Mouse (Mus musculus): ENCODE data around the gene G6pc3. TPM values are rescaled to one million over a fixed set of nuclear protein-coding genes. Genes with fewer than 3 reads are reported as not detected.
"Not testable (repeated sequence)": the region's sequence is repeated elsewhere in the genome, so short reads cannot be mapped to it uniquely, and the experiment has no call there.

The G6pc3 gene
- polyA plus RNA-seq, 1 experiment from 2014 or later, result 42.0 TPM

DNA sequence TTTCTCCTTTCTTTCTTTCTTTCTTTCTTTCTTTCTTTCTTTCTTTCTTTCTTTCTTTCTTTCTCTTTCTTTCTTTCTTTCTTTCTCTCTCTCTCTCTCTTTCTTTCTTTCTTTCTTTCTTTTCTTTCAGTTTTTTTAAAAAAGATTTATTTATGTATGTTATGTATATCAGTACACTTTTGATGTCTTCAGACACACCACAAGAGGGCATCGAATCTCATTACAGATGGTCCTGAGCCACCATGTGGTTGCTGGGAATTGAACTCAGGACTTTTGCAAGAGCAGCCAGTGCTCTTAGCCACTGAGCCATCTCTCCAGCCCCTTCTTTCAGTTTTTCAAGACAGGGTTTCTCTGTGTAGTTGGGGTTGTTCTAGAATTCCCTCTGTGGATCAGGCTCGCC, 31.4 kb upstream of the G6pc3 start:
- not testable (repeated sequence) for H3K9ac ChIP-seq (replicated peaks); ATAC-seq (ENCODE audit: low FRiP score); H3K27ac ChIP-seq (replicated peaks); H3K4me3 ChIP-seq (replicated peaks); H3K27me3 ChIP-seq (replicated peaks); H3K9me3 ChIP-seq (replicated peaks); H3K4me2 ChIP-seq
- Histone ChIP-seq H3K4me1 (peaks cover 15% of the 10 kb centered on the region), H3K36me3 (peaks cover 29% of the 10 kb centered on the region)
- WGBS, result 80% methylated on average over 2 of the region's 2 CpGs

DNA sequence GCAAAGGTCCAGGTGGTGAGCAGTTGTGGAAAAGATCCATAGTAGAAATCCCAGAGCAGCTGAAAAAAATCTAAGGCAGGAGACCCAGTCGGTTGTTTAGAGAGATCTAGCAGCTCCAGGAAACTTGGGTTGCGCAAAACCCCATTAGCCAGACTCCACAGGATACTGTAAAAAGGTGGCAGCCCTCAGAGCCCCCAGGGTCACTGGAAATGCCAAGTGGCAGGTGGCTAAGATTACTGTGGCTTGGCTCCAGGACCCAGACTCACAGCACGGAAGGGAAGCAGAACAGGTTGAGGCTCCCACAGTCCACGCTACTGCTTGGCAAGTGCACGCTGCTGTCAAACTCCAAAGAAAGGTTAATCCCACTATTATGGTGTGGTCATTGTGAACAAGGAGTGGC, 29.6 kb upstream of the G6pc3 start:
- H3K4me3 ChIP-seq (replicated peaks), result no peak overlapping the region
- H3K36me3 ChIP-seq, result peaks cover 30% of the 10 kb centered on the region
- H3K4me1 ChIP-seq, result peaks cover 10% of the 10 kb centered on the region
- ATAC-seq (ENCODE audit: low FRiP score), result no peak
- H3K27ac ChIP-seq (replicated peaks), result no peak overlapping the region
- H3K9me3 ChIP-seq (replicated peaks), result no peaks in the 10 kb centered on the region
- no peak overlapping the region for H3K9ac ChIP-seq (replicated peaks)
- WGBS, result 79% methylated on average over 5 of the region's 5 CpGs
- no peak overlapping the region for H3K4me2 ChIP-seq
- no peaks in the 10 kb centered on the region for H3K27me3 ChIP-seq (replicated peaks)

DNA sequence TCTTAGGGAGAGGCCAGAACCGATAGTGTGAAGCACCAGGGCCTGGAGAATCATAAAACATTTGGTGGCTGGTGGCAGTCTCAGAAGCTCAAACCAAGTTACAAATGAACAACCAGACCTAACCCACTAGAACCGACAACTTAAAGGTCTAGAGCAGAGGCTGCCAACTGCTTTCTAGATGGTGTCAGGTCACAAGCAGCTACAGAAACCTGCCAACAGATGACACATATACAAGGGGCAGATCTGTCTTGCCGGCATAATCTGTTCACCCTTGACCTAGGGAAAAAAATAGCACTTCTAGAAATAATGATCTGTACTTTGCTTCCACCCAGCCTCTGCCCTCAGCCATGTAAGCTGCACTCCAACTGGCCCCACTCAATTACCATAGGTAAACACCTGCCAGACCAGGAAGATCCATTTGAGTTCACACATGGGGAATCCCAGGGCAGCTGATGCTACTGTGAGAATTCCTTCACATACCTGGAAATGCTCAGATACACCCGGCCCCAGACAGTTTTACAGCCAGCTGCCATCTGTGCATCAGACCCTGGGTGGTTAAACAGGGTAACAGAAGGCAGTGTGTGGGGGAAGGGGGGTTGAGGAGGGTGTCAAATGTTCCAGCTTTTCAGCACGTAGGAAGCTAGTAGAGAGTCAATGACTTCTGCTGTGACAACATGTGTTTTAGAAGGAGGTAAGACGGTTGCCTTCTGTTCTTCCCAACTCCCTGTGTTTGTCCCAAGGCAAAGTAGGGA, 23.3 kb upstream of the G6pc3 start:
- H3K27ac ChIP-seq (replicated peaks), result no peak overlapping the region
- no peak overlapping the region for H3K9ac ChIP-seq (replicated peaks)
- no peak for ATAC-seq (ENCODE audit: low FRiP score)
- H3K9me3 ChIP-seq (replicated peaks), result no peaks in the 10 kb centered on the region
- peaks cover 60% of the 10 kb centered on the region for H3K36me3 ChIP-seq
- H3K4me2 ChIP-seq, result no peak overlapping the region
- no peak overlapping the region for H3K4me3 ChIP-seq (replicated peaks)
- H3K27me3 ChIP-seq (replicated peaks), result no peaks in the 10 kb centered on the region
- WGBS, result 63% methylated on average over 6 of the region's 6 CpGs
- no peaks in the 10 kb centered on the region for H3K4me1 ChIP-seq

DNA sequence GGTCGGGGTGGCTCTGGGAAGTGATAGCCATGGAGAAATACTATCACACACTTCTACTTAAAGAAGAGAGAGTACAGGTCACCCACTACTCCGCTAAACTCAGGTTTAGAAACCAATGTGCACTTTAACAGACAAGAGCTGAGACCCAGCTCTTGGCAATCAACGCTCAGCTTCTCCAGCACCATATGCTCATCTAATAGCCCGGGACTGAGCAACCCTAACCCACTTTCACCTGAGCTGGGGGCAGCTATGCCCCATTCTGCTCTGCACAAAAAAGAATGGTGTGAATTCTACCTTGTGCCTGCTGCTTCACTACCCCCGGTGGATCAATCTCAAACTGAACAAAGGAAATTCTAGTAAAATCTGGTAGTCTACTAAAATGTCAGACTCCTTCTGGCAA, 21.9 kb upstream of the G6pc3 start:
- H3K27me3 ChIP-seq (replicated peaks), result no peaks in the 10 kb centered on the region
- H3K36me3 ChIP-seq, result peaks cover 52% of the 10 kb centered on the region
- no peak overlapping the region for H3K4me2 ChIP-seq
- no peak overlapping the region for H3K4me3 ChIP-seq (replicated peaks)
- H3K27ac ChIP-seq (replicated peaks), result no peak overlapping the region
- H3K9ac ChIP-seq (replicated peaks), result no peak overlapping the region
- WGBS, result 92% methylated on average over 5 of the region's 5 CpGs
- H3K9me3 ChIP-seq (replicated peaks), result no peaks in the 10 kb centered on the region
- ATAC-seq (ENCODE audit: low FRiP score), result no peak
- no peaks in the 10 kb centered on the region for H3K4me1 ChIP-seq

DNA sequence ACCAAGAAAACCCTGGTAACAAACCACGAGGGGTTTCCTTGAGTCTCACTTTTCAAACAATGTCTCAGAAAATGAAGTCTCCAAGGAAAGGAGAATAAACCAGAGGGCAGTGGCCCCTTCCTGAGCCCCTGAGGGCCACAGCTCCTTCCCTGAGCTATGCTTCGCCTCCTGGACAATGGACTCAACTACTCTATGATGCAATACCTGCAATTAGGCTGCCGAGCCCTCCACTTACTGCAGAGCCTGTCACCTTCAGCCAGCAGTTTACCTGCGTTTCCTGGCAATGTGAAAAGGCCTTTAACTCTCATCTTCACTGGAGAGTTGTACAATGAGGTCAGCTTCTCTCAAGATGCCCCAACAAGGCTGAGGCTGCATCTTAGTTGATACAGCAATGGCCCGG, 20.7 kb upstream of the G6pc3 start:
- no peak overlapping the region for H3K27ac ChIP-seq (replicated peaks)
- H3K9ac ChIP-seq (replicated peaks), result no peak overlapping the region
- no peaks in the 10 kb centered on the region for H3K4me1 ChIP-seq
- H3K36me3 ChIP-seq, result peaks cover 43% of the 10 kb centered on the region
- ATAC-seq (ENCODE audit: low FRiP score), result no peak
- no peaks in the 10 kb centered on the region for H3K9me3 ChIP-seq (replicated peaks)
- no peak overlapping the region for H3K4me3 ChIP-seq (replicated peaks)
- H3K27me3 ChIP-seq (replicated peaks), result no peaks in the 10 kb centered on the region
- H3K4me2 ChIP-seq, result no peak overlapping the region
- WGBS, result 86% methylated on average over 5 of the region's 5 CpGs

DNA sequence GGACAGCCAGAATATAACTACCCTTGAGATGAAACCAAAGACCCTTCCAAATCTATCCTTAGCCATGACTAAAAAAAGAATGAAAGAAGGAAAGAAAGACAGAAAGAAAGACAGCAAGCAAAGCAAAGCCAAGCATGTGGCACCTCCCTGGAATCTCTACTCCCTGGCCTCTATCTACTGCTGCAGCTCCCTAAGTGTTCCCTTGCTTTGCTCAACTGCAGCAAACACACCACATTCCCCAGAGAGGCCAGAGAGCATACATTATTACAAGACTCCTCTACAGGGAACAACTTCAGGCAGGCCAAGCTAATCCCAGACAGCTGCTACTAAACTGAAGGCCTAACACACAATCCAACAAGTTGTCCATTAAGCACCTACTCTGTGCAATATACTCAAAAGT, 9.6 kb upstream of the G6pc3 start:
- Histone ChIP-seq H3K9me3 (replicated peaks) (no peaks in the 10 kb centered on the region), H3K9ac (replicated peaks) (no peak overlapping the region), H3K27me3 (replicated peaks) (no peaks in the 10 kb centered on the region), H3K4me2 (no peak overlapping the region), H3K27ac (replicated peaks) (no peak overlapping the region), H3K4me3 (replicated peaks) (no peak overlapping the region), H3K36me3 (peaks cover 45% of the 10 kb centered on the region), H3K4me1 (peaks cover 26% of the 10 kb centered on the region)
- no peak for ATAC-seq (ENCODE audit: low FRiP score)

DNA sequence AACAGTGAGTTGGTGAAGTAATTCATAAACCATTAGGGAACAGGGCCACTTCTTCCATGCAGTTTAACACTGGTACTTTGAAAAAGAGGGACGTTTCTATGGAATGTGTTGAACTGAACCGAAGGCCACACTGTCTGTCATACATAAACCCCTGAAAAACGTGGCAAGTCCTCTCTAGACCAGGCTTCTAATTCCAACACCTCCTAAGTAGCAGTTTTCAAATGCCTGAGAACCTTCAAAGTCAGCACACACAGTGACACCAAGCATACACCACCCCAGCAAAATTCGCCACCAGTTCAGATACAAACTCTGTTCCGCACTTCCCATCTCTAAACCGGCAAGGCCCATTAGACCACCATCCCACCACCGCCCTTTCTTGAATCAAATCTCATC, 5.2 kb upstream of the G6pc3 start:
- no peaks in the 10 kb centered on the region for H3K27me3 ChIP-seq (replicated peaks)
- peak overlapping the region; percentile 93 for H3K4me3 ChIP-seq (replicated peaks)
- H3K4me2 ChIP-seq, result peak overlapping the region; percentile 63
- H3K9me3 ChIP-seq (replicated peaks), result no peaks in the 10 kb centered on the region
- H3K4me1 ChIP-seq, result peaks cover 36% of the 10 kb centered on the region
- peak overlapping the region; percentile 94 for H3K9ac ChIP-seq (replicated peaks)
- peaks cover 19% of the 10 kb centered on the region for H3K36me3 ChIP-seq
- ATAC-seq (ENCODE audit: low FRiP score), result no peak
- H3K27ac ChIP-seq (replicated peaks), result peak overlapping the region; percentile 98
- WGBS, result 5% methylated on average over 7 of the region's 7 CpGs

DNA sequence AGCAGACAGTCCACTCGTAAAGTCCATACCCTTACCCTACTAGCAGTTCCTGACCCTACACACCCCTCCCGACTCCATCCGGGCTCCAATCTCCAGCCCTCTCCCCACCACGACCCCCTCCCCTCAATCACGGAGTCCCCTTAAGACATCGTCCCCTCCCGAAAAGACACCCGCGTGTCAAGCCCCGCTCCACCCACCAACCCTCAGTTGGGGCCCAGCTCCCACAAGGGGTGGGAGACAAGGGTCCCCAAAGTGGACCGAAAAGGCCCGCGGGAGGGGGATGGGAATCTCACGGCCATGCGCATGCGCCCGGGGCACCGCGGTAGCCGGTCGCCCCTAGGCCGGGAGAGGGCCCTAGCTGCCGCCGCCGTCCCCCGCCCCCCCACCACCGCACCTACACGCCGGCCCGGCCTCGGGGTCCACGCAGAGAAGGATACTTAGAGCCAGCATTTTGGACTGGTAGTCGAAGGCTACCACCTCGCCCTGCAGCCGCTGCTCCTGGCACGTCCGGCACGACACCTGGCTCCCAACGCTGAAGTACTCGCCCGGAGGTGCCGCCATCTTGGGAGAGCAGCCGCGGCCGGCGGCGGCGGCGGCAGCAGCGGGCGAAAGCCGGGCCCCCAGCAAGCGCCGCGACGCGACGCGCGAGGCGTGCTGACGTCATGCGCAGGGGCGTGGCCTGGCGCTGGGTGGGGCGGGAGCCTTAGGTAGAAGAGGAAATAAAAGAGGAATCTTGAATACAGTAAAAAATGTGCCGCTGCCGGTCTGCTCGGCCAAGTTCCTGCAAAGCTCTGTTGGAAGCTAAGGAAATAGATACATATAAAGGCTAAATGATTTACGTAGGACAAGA, 4.5 kb upstream of the G6pc3 start, which contains the start of gene Lsm12:
Gene Lsm12 (minus strand): TSS at position 651 of the 850 bp plus-strand sequence.
- Histone ChIP-seq H3K9ac (replicated peaks) (peak within 1 kb of the TSS; percentile 94), H3K4me3 (replicated peaks) (peak within 1 kb of the TSS; percentile 93), H3K9me3 (replicated peaks) (no peaks in the 10 kb centered on the region), H3K27me3 (replicated peaks) (no peaks in the 10 kb centered on the region), H3K4me1 (peaks cover 36% of the 10 kb centered on the region), H3K36me3 (peaks cover 16% of the 10 kb centered on the region), H3K27ac (replicated peaks) (peak within 1 kb of the TSS; percentile 98), H3K4me2 (peak within 1 kb of the TSS; percentile 63)
- peak; percentile 89 for ATAC-seq (ENCODE audit: low FRiP score)
- WGBS, result under 1% methylated on average over 67 of the region's 70 CpGs

DNA sequence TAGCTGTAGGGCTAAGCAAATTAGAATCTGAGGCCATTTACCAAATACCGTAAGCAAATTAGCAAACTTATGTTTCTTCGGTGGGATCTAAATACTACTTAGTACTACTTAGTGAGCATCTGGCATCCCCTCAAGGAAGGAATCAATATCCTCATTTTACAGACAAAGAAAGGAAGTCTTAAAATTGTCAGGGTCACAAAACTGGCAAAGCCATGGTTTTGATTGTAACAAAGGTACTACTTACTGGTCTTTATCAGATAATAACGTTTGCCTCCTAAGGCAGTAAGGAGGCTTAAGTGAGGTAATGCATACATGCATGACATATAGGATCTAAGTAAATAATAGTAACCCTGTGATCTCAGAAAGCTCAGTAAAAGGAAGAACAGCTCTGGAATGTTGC, 3.7 kb upstream of the G6pc3 start:
- peak overlapping the region; percentile 98 for H3K27ac ChIP-seq (replicated peaks)
- H3K4me2 ChIP-seq, result peak overlapping the region; percentile 63
- H3K4me1 ChIP-seq, result peaks cover 37% of the 10 kb centered on the region
- ATAC-seq (ENCODE audit: low FRiP score), result no peak
- H3K27me3 ChIP-seq (replicated peaks), result no peaks in the 10 kb centered on the region
- H3K9ac ChIP-seq (replicated peaks), result peak overlapping the region; percentile 94; the same call in 1 of the 2 replicates
- H3K4me3 ChIP-seq (replicated peaks), result peak overlapping the region; percentile 93
- peaks cover 14% of the 10 kb centered on the region for H3K36me3 ChIP-seq
- H3K9me3 ChIP-seq (replicated peaks), result no peaks in the 10 kb centered on the region
- WGBS, result 34% methylated on average over 3 of the region's 3 CpGs

DNA sequence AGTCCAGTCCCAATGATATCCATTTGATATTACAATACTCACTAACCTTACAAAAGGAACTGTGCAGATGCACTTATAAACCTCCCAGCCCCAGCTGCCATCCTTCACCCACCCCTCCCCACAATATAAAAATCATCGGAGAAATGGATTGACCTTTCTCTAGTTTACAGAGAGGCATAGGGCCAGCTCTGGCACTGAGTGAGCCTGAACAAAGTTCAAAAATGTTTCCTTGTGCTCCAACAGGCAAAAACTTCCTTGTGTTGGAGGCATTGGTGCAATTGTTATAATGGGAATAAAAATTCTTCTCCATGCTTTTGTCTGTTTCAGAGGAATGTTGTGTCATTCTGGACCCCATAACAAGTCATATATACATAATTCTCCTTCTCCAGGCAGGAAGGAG, 3.2 kb upstream of the G6pc3 start:
- Histone ChIP-seq H3K9ac (replicated peaks) (no peak overlapping the region), H3K27ac (replicated peaks) (no peak overlapping the region), H3K4me3 (replicated peaks) (no peak overlapping the region), H3K4me2 (no peak overlapping the region), H3K36me3 (peaks cover 13% of the 10 kb centered on the region), H3K9me3 (replicated peaks) (no peaks in the 10 kb centered on the region), H3K4me1 (peaks cover 42% of the 10 kb centered on the region), H3K27me3 (replicated peaks) (no peaks in the 10 kb centered on the region)
- ATAC-seq (ENCODE audit: low FRiP score), result no peak
- WGBS, result 78% methylated on average over 1 of the region's 1 CpGs

DNA sequence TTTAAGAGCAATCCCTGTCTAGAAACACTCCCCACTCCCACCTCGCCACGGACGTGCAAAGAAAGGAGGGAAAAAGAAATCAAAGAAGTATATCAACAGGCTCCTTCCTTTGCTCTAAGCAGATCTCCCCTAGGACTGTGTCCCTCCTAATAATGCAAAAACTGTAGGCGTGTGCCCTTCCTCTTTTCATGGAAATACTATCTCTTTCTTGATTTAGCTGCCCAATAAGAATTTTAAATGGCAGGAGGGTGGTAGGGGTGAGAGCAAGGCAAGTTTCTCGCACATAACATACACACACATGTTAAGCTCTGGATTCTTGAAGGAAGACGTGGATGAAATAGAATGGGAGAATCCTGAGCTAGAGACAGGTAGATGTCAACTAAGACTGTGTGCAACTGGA, 440 bp upstream of the G6pc3 start:
- peak overlapping the region; percentile 77 for H3K27ac ChIP-seq (replicated peaks)
- 69% methylated on average over 6 of the region's 6 CpGs for WGBS
- peaks cover 14% of the 10 kb centered on the region for H3K36me3 ChIP-seq
- peak overlapping the region; percentile 83 for H3K4me2 ChIP-seq
- H3K9me3 ChIP-seq (replicated peaks), result no peaks in the 10 kb centered on the region
- H3K9ac ChIP-seq (replicated peaks), result peak overlapping the region; percentile 40
- ATAC-seq (ENCODE audit: low FRiP score), result no peak
- H3K4me1 ChIP-seq, result peaks cover 32% of the 10 kb centered on the region
- H3K4me3 ChIP-seq (replicated peaks), result peak overlapping the region; percentile 57
- no peaks in the 10 kb centered on the region for H3K27me3 ChIP-seq (replicated peaks)

DNA sequence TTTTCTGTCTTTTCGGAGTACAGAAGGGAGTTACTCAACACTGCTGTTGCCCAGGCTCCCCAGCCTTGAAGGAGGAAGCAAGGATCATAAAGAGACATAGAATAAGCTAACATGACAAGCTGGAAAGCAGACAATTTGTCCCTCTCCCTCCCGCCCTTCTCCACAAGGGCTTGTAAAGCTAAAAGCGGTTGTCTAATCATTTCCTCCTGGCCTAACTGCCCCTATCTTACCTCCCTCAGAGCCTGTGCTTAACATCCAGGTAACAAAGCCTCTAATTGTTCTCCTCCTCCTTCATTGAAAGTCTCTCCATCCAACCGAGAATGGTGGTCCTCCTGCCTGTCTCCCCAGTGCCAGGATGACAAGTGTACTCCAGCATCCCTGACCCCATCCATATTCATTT, 1.4 kb downstream of the G6pc3 start:
- Histone ChIP-seq H3K4me1 (peaks cover 24% of the 10 kb centered on the region), H3K9ac (replicated peaks) (peak overlapping the region; percentile 56; the same call in 1 of the 2 replicates), H3K9me3 (replicated peaks) (no peaks in the 10 kb centered on the region), H3K27ac (replicated peaks) (no peak overlapping the region), H3K4me3 (replicated peaks) (peak overlapping the region; percentile 57), H3K4me2 (peak overlapping the region; percentile 83), H3K36me3 (peaks cover 26% of the 10 kb centered on the region), H3K27me3 (replicated peaks) (no peaks in the 10 kb centered on the region)
- 34% methylated on average over 4 of the region's 4 CpGs for WGBS
- ATAC-seq (ENCODE audit: low FRiP score), result no peak

Data from neural tube, embryonic 15.5 days (tissue).